Mouse (Mus musculus) Patski (cell line): Measurements from ENCODE around the gene Otor. TPM values are rescaled to one million over a fixed set of nuclear protein-coding genes. Genes with fewer than 3 reads are reported as not detected.

ENCODE experiments used
- ATAC-seq: fragments of 100-300 bp; one replicate; pipeline ENCODE4 v1.8.0; 2021
- CTCF ChIA-PET: fragments of 350-600 bp; sonication (Branson Sonifier 250); formaldehyde crosslinking; loops from one replicate; lab custom pipeline; 2022; ENCODE audit warnings: inconsistent platforms; lab: Charles Lee
- POLR2A ChIA-PET: fragments of 350-600 bp; sonication (Branson Sonifier 250); formaldehyde crosslinking; loops from one replicate; lab custom pipeline; 2022; ENCODE audit warnings: antibody characterized with exemption, inconsistent platforms; lab: Charles Lee
- DNase-seq: peaks from one replicate; pipeline ENCODE4 v3.0.0-alpha.2; 2011; ENCODE audit warnings: low read depth, low spot score
- H3K27me3 ChIP-seq: fragments of 371-371 bp; one replicate; pipeline ENCODE4 v1.5.1; 2021
- CTCF ChIP-seq: fragments of 100-300 bp; IDR thresholded peaks from one replicate; pipeline ENCODE4 v1.5.1; 2021
- in situ Hi-C: fragments of 300-500 bp; cut with MboI; formaldehyde crosslinking; loops from 3 replicates; pipeline ENCODE4 v1.11.1; 2018; ENCODE audit warnings: low pct_unique_long_range_greater_than_20kb, mixed read lengths
- polyA plus RNA-seq: library from polyadenylated mRNA; unstranded; gene quantifications from one replicate; pipeline ENCODE4 v1.2.3, GENCODE M21; 2021

Otor gene
- polyA plus RNA-seq, 1 experiment from 2014 or later: not detected

DNA sequence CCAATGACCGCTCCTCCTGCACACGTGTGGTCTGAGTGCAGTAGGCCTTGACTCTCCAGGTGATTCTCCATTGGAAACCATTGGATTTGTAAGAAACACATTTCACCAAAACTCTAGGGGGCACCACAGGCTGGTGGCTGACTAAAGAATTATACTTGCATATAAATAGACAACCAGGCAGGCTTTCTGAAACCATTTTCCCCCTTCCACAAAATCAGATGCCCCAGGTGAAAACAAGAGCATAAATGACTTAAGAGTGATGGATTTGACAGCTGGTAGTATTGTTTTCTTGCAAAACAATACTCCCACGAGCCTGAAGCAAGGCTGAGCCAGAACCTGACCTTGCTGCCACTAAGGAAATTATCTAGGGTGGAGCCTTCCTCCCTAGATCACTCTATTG lies 39.2 kb downstream of the Otor start:
- in situ Hi-C loops: loop anchor here (25.0 kb wide), 1 partner anchor 1345 kb away; no protein-coding TSS in a partner anchor
- POLR2A ChIA-PET: no interaction called here
- H3K27me3 ChIP-seq: peaks cover 9% of the 10 kb centered on the region
- DNase-seq (no peak), ATAC-seq (no peak)
- no peak for TF ChIP-seq CTCF
- CTCF ChIA-PET: no interaction called here

DNA sequence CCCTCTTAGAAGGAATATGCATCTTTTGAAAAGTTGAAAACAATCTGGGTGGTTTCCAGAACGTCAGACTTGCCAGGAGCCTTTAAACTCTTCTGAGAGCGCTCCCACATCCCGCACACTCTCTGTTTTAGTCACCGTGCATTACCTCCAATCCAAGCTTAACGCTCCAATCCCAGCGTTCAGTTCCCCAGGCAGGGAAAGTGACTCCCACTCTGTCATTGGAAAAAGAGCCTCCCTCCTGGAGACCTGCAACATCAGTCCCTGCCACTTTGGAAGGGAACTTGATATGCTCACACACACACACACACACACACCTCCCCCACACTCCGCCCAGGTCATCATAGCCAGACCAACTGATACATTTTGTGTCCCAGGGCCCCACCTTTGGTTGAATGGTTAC lies 39.9 kb downstream of the Otor start:
- no peak for DNase-seq
- ChIA-PET POLR2A (no interaction called here), CTCF (no interaction called here)
- no peak for ATAC-seq
- in situ Hi-C loops: loop anchor here (25.0 kb wide), 1 partner anchor 1344 kb away; no protein-coding TSS in a partner anchor
- TF ChIP-seq CTCF: no peak
- peaks cover 7% of the 10 kb centered on the region for H3K27me3 ChIP-seq

DNA sequence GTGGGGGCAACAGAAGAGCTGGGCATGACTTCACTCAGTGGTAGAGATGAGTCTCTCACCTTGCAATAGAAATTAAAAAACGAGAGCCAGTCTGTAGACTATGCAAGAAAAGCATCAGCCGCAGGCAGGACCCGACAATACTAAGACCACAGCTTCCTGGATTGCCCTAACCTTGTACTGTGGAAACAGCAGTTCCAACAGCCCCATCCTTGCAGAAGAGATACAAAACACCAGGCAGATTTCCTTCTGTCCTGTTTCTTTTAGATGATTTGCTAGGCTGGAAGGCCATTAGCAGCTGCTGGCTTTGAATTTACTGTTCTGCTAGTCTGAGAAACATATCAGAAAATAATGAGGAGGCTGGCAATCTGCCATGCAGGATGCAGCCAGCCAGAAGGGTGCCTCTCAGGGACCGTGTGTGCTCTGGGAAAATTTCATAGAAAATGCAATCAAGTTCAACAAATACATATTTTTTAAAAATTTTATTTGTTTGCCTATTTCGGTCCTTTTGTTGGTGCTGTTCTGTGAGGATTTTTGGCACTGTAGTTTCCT lies 52.9 kb downstream of the Otor start:
- ChIA-PET POLR2A (no interaction called here), CTCF (interaction anchor here (0.9 to 1.0 kb wide), 2 partner anchors 33 to 72 kb away, joined by 3 read pairs; no protein-coding TSS in a partner anchor)
- H3K27me3 ChIP-seq: peaks cover 9% of the 10 kb centered on the region
- in situ Hi-C loops: no loop called here
- DNase-seq (no peak), ATAC-seq (no peak)
- no peak for TF ChIP-seq CTCF

Other genes starting within 250 kb of the Otor start
- gene Kif16b, start 176.9 kb upstream of the Otor start, polyA plus RNA-seq: 23.0 TPM
- gene Snrpb2, start 15.4 kb upstream of the Otor start, polyA plus RNA-seq: 79.6 TPM